Mouse (Mus musculus) cerebellum, adult 8-10 months (tissue): ENCODE results near the gene Dct.

Source experiments
- DNase-seq: peaks from one replicate; pipeline ENCODE4 v3.0.0; 2022

Dct gene

GRCm38 (mm10) chr14:118051975-118052630 is at the start of gene Dct:
Dct (minus strand) TSS chr14:118052244.
- no peak for DNase-seq

GRCm38 (mm10) chr14:118101227-118101990 is 49.4 kb upstream of the Dct start:
- DNase-seq, result no peak

- no peak for DNase-seq
Observed at GRCm38 (mm10) chr14:118098265-118098664, 46.2 kb upstream of the Dct start.

- no peak for DNase-seq
Observed at GRCm38 (mm10) chr14:118089806-118090392, 37.9 kb upstream of the Dct start.

GRCm38 (mm10) chr14:118089215-118089805 is 37.3 kb upstream of the Dct start:
- DNase-seq, result peak; percentile 82

- no peak for DNase-seq
Observed at GRCm38 (mm10) chr14:118088437-118089207, 36.6 kb upstream of the Dct start.

- no peak for DNase-seq
Observed at GRCm38 (mm10) chr14:118086271-118087035, 34.4 kb upstream of the Dct start.

- no peak for DNase-seq
Observed at GRCm38 (mm10) chr14:118083851-118084250, 31.8 kb upstream of the Dct start.

GRCm38 (mm10) chr14:118080606-118081005 is 28.6 kb upstream of the Dct start:
- no peak for DNase-seq

- no peak for DNase-seq
Observed at GRCm38 (mm10) chr14:118070100-118070499, 18.1 kb upstream of the Dct start.

- no peak for DNase-seq
Observed at GRCm38 (mm10) chr14:118069439-118070079, 17.5 kb upstream of the Dct start.

- DNase-seq, result no peak
Observed at GRCm38 (mm10) chr14:118061766-118062432, 9.9 kb upstream of the Dct start.

- DNase-seq, result no peak
Observed at GRCm38 (mm10) chr14:118058581-118058886, 6.5 kb upstream of the Dct start.

GRCm38 (mm10) chr14:118057696-118058580 is 5.9 kb upstream of the Dct start:
- no peak for DNase-seq

GRCm38 (mm10) chr14:118052770-118053169 is 726 bp upstream of the Dct start:
- DNase-seq, result no peak

GRCm38 (mm10) chr14:118051396-118051795 is 648 bp downstream of the Dct start:
- no peak for DNase-seq

- no peak for DNase-seq
Observed at GRCm38 (mm10) chr14:118050990-118051389, 1.1 kb downstream of the Dct start.

GRCm38 (mm10) chr14:118050431-118050830 is 1.6 kb downstream of the Dct start:
- DNase-seq, result no peak

- DNase-seq, result no peak
Observed at GRCm38 (mm10) chr14:118049648-118050238, 2.3 kb downstream of the Dct start.

GRCm38 (mm10) chr14:118042963-118043362 is 9.1 kb downstream of the Dct start:
- no peak for DNase-seq
